Mouse (Mus musculus): ENCODE measurements at regions not wholly inside any gene's neighbourhood (a gene's known extent, or its start where the extent isn't known, plus 50 kb on each side); places are given as distances from the start of the nearest gene placed in this dataset.

GRCm38 (mm10) chrX:42399343-42399742 is 90.1 kb upstream of the Tex13c2 start:
- Histone ChIP-seq H3K9ac (ENCODE audit: insufficient read depth, low read depth, low read length, poor library complexity, severe bottlenecking) (no peak overlapping the region), H3K9me3 (ENCODE audit: control insufficient read depth, insufficient read depth, low read depth, low read length) (no peaks in the 10 kb centered on the region), H3K4me1 (ENCODE audit: control insufficient read depth in 2 of 2, insufficient read depth in 2 of 2, low read length in 2 of 2, poor library complexity in 1 of 2) (no peaks in the 10 kb centered on the region), H3K4me3 (ENCODE audit: insufficient read depth in 1 of 2, low read depth in 1 of 2, low read length in 2 of 2, poor library complexity in 1 of 2, severe bottlenecking in 1 of 2) (no peak overlapping the region), H3K27ac (ENCODE audit: insufficient read depth, low read depth, low read length, poor library complexity, severe bottlenecking) (no peak overlapping the region), H3K36me3 (ENCODE audit: control insufficient read depth, insufficient read depth, low read length, poor library complexity, severe bottlenecking) (no peaks in the 10 kb centered on the region)
- TF ChIP-seq HCFC1 (IDR thresholded peaks at IDR 0.05; ENCODE audit: borderline replicate concordance, insufficient read depth, low read length) (no peak), ZNF384 (IDR thresholded peaks at IDR 0.05; ENCODE audit: low read depth, low read length) (no peak)
- no peak for DNase-seq (ENCODE audit: low read depth, low spot score)
- in situ Hi-C loops (cut with MboI; ENCODE audit: low sequenced_read_pairs in 2 of 2, unreplicated experiment in 2 of 2): no loop called here

DNA sequence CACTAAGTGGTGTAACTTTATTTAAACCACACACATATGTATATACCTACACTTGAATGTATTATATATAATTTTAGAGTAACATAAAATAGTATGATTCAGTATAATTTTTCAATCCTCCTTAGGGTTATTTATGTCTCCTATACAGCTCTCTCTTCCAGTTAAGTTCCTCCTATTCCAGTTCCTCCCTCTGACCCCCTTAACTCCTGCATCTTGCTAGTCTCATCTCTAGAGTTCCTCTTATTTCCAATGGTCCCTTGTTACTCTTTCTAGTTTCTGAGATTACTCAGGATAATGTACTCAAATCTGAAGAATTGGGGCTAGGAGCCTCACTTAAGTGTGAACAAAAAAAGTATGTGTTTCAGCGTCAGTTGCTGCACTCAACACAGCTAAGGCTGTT is 88.4 kb upstream of the Tex13c2 start:
- in situ Hi-C loops (cut with MboI; ENCODE audit: low sequenced_read_pairs in 2 of 2, unreplicated experiment in 2 of 2): no loop called here
- no peak overlapping the region for H3K27ac ChIP-seq (ENCODE audit: insufficient read depth, low read depth, low read length, poor library complexity, severe bottlenecking)
- DNase-seq (ENCODE audit: low read depth, low spot score): no peak
- TF ChIP-seq HCFC1 (IDR thresholded peaks at IDR 0.05; ENCODE audit: borderline replicate concordance, insufficient read depth, low read length) (no peak), ZC3H11A (IDR thresholded peaks at IDR 0.05; ENCODE audit: borderline replicate concordance, low read depth, low read length) (no peak), MAFK (IDR thresholded peaks at IDR 0.05; ENCODE audit: insufficient read depth, low read depth, low read length) (no peak), CHD2 (IDR thresholded peaks at IDR 0.05; ENCODE audit: low read depth, low read length) (no peak), ZNF384 (IDR thresholded peaks at IDR 0.05; ENCODE audit: low read depth, low read length) (no peak)
- H3K36me3 ChIP-seq (ENCODE audit: control insufficient read depth, insufficient read depth, low read length, poor library complexity, severe bottlenecking): no peaks in the 10 kb centered on the region
- H3K9ac ChIP-seq (ENCODE audit: insufficient read depth, low read depth, low read length, poor library complexity, severe bottlenecking): no peak overlapping the region
- H3K4me1 ChIP-seq (ENCODE audit: control insufficient read depth in 2 of 2, insufficient read depth in 2 of 2, low read length in 2 of 2, poor library complexity in 1 of 2): no peaks in the 10 kb centered on the region
- H3K4me3 ChIP-seq (ENCODE audit: insufficient read depth in 1 of 2, low read depth in 1 of 2, low read length in 2 of 2, poor library complexity in 1 of 2, severe bottlenecking in 1 of 2): no peak overlapping the region
- no peaks in the 10 kb centered on the region for H3K9me3 ChIP-seq (ENCODE audit: control insufficient read depth, insufficient read depth, low read depth, low read length)

- Histone ChIP-seq H3K36me3 (ENCODE audit: control insufficient read depth, insufficient read depth, low read length, poor library complexity, severe bottlenecking) (no peaks in the 10 kb centered on the region), H3K9me3 (ENCODE audit: control insufficient read depth, insufficient read depth, low read depth, low read length) (no peaks in the 10 kb centered on the region), H3K4me1 (ENCODE audit: control insufficient read depth in 2 of 2, insufficient read depth in 2 of 2, low read length in 2 of 2, poor library complexity in 1 of 2) (no peaks in the 10 kb centered on the region), H3K4me3 (ENCODE audit: insufficient read depth in 1 of 2, low read depth in 1 of 2, low read length in 2 of 2, poor library complexity in 1 of 2, severe bottlenecking in 1 of 2) (no peak overlapping the region), H3K27ac (ENCODE audit: insufficient read depth, low read depth, low read length, poor library complexity, severe bottlenecking) (no peak overlapping the region), H3K9ac (ENCODE audit: insufficient read depth, low read depth, low read length, poor library complexity, severe bottlenecking) (no peak overlapping the region)
- DNase-seq (ENCODE audit: low read depth, low spot score): no peak
- no peak for TF ChIP-seq CHD2 (IDR thresholded peaks at IDR 0.05; ENCODE audit: low read depth, low read length)
- no peak for TF ChIP-seq MAFK (IDR thresholded peaks at IDR 0.05; ENCODE audit: insufficient read depth, low read depth, low read length)
- no peak for TF ChIP-seq HCFC1 (IDR thresholded peaks at IDR 0.05; ENCODE audit: borderline replicate concordance, insufficient read depth, low read length)
- TF ChIP-seq ZC3H11A (IDR thresholded peaks at IDR 0.05; ENCODE audit: borderline replicate concordance, low read depth, low read length): no peak
- in situ Hi-C loops (cut with MboI; ENCODE audit: low sequenced_read_pairs in 2 of 2, unreplicated experiment in 2 of 2): no loop called here
Measured at GRCm38 (mm10) chrX:42401564-42402334, 87.7 kb upstream of the Tex13c2 start.

GRCm38 (mm10) chrX:42402335-42402605 is 87.2 kb upstream of the Tex13c2 start:
- Histone ChIP-seq H3K36me3 (ENCODE audit: control insufficient read depth, insufficient read depth, low read length, poor library complexity, severe bottlenecking) (no peaks in the 10 kb centered on the region), H3K4me1 (ENCODE audit: control insufficient read depth in 2 of 2, insufficient read depth in 2 of 2, low read length in 2 of 2, poor library complexity in 1 of 2) (no peaks in the 10 kb centered on the region), H3K9ac (ENCODE audit: insufficient read depth, low read depth, low read length, poor library complexity, severe bottlenecking) (no peak overlapping the region), H3K4me3 (ENCODE audit: insufficient read depth in 1 of 2, low read depth in 1 of 2, low read length in 2 of 2, poor library complexity in 1 of 2, severe bottlenecking in 1 of 2) (no peak overlapping the region), H3K9me3 (ENCODE audit: control insufficient read depth, insufficient read depth, low read depth, low read length) (no peaks in the 10 kb centered on the region), H3K27ac (ENCODE audit: insufficient read depth, low read depth, low read length, poor library complexity, severe bottlenecking) (no peak overlapping the region)
- in situ Hi-C loops (cut with MboI; ENCODE audit: low sequenced_read_pairs in 2 of 2, unreplicated experiment in 2 of 2): no loop called here
- no peak for DNase-seq (ENCODE audit: low read depth, low spot score)
- TF ChIP-seq HCFC1 (IDR thresholded peaks at IDR 0.05; ENCODE audit: borderline replicate concordance, insufficient read depth, low read length) (no peak), MAFK (IDR thresholded peaks at IDR 0.05; ENCODE audit: insufficient read depth, low read depth, low read length) (no peak), ZNF384 (IDR thresholded peaks at IDR 0.05; ENCODE audit: low read depth, low read length) (no peak)

Measured in ES-E14 (cell line).